Mouse (Mus musculus) bone marrow, adult 2 months (tissue): Measurements from ENCODE around the gene Ddx21.

Source experiments
- CTCF ChIP-seq: fragments of 200-500 bp; IDR thresholded peaks from 2 replicates; pipeline ENCODE4 v1.5.1; 2011; ENCODE audit warnings: low read length, control low read depth; ENCODE audit not compliant: control insufficient read depth, insufficient read depth
- POLR2A ChIP-seq: fragments of 200-500 bp; IDR thresholded peaks from 2 replicates; pipeline ENCODE4 v1.6.1; 2011; ENCODE audit warnings: low read depth, mild to moderate bottlenecking, control low read depth, low read length, borderline replicate concordance; ENCODE audit not compliant: control insufficient read depth

GRCm38 (mm10) chr10:62546441-62546840 is 55.6 kb downstream of the Ddx21 start:
- no peak for TF ChIP-seq POLR2A
- TF ChIP-seq CTCF, result no peak
